Mouse (Mus musculus): ENCODE measurements at regions not wholly inside any gene's neighbourhood (a gene's known extent, or its start where the extent isn't known, plus 50 kb on each side); places are given as distances from the start of the nearest gene placed in this dataset.

- no peak for DNase-seq (ENCODE audit: extremely low spot score, low read depth, low spot score)
Measured at GRCm38 (mm10) chr14:99788185-99788584, 489.7 kb downstream of the Klf5 start.

- no peak for DNase-seq (ENCODE audit: extremely low spot score, low read depth, low spot score)
Measured at GRCm38 (mm10) chr14:99796293-99796692, 488.2 kb downstream of the Klf12 start.

DNA sequence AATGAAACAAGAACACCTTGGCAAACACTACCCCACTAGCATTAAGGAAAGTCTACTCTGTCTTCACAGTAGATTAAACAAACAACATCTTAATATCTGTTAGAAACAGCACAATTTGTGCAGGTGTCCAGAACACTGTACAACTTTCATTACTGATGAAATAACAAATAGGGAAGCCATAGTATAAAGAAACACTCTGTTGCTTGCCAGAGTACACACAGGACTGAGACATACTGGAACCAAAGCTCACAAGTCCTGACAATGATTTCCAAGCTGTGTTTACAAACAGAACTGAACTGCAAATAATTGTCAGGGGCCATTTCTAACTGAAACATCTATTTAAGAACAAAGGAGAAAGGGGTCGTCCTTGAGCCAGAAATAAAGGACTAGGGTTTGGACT, 478.4 kb downstream of the Klf12 start:
- no peak for DNase-seq (ENCODE audit: extremely low spot score, low read depth, low spot score)

DNA sequence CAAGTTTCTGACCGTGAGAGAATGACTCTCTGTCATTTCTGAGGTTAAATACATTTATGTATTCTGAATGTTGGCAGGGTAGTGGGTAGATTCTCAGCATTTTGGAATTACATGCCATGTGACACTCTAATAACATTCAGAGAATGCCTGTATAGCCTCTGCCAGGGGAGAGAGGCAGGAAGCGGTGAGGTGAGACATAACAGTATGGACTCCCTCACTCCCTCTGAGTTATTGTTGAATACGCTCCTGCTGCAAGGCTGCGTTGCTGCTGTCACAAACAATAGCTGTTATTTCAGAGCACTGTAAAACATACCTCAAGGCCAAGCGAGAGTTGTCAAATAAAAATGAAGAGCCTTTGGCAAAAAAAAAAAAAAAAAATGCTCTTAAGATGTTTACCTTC, 477.9 kb downstream of the Klf12 start:
- DNase-seq (ENCODE audit: extremely low spot score, low read depth, low spot score), result no peak

DNA sequence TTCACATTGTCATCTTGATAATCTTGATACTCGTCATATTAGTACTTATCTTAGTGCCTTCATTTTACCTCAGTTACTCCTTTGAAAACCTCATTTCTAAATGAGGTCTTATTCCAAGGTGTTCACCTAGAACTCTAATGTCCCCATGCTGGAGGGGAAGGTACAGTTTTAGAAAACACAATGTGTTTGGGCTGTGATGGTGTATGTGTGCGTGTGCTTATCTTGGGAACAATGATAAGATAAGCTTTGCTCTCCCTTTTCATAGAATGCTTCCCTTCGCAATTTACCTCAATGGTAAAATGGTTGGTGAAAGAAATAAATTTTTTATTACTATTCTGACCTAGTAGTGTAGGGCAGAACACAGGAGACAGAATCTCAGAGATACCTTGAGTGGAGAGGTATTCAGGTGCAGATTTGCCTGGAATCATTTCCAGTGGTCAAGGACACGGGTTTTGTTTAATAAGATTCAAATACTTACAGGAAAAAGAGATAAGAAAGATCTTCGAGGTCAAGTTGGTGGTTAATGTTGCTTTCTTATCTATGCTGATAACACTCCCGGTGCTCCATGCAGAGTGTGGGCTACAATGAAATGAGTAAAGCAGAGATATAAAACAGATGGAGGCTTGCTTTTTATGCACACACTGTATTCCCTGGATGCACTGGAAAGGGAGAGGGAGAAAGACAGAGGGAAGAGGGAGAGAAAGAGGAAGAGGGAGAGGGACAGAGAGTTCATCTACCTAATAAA, 471.6 kb downstream of the Klf12 start:
- DNase-seq (ENCODE audit: extremely low spot score, low read depth, low spot score), result no peak
